Mouse (Mus musculus) forebrain, embryonic 11.5 days (tissue): ENCODE results near the gene Cox6a2. TPM values are rescaled to one million over a fixed set of nuclear protein-coding genes. Genes with fewer than 3 reads are reported as not detected.
"Not testable (repeated sequence)": the region's sequence is repeated elsewhere in the genome, so short reads cannot be mapped to it uniquely, and the experiment has no call there.

Experiments
- ATAC-seq: fragments of 200-750 bp; cut with Nextera tagmentation; replicated peaks from 2 replicates; pipeline ENCODE4 v1.8.0; 2017; ENCODE audit warnings: moderate TSS enrichment; ENCODE audit not compliant: low FRiP score
- DNase-seq: peaks from one replicate; pipeline ENCODE4 v3.0.0-alpha.2; 2017; ENCODE audit warnings: low spot score
- H3K27ac ChIP-seq: fragments of 300-500 bp; sonication (generic); 2 replicates; pipeline ENCODE4 v1.5.1; 2014; ENCODE audit warnings: low read depth, low read length
- H3K27me3 ChIP-seq: fragments of 300-500 bp; sonication (generic); 2 replicates; pipeline ENCODE4 v1.6.1; 2014; ENCODE audit warnings: mild to moderate bottlenecking, low read length, mixed read lengths; ENCODE audit not compliant: control insufficient read depth, insufficient read depth
- H3K36me3 ChIP-seq: fragments of 300-500 bp; sonication (generic); 2 replicates; pipeline ENCODE4 v1.6.1; 2014; ENCODE audit warnings: mild to moderate bottlenecking, low read length, moderate library complexity, mixed read lengths; ENCODE audit not compliant: control insufficient read depth, insufficient read depth
- H3K4me1 ChIP-seq: fragments of 300-500 bp; sonication (generic); replicated peaks from 2 replicates; pipeline ENCODE4 v1.6.1; 2014; ENCODE audit warnings: low read length, mixed read lengths; ENCODE audit not compliant: control insufficient read depth, insufficient read depth
- H3K4me2 ChIP-seq: fragments of 300-500 bp; sonication (generic); 2 replicates; pipeline ENCODE4 v1.6.1; 2014; ENCODE audit warnings: low read depth, mild to moderate bottlenecking, low read length, moderate library complexity, mixed read lengths; ENCODE audit not compliant: severe bottlenecking
- H3K4me3 ChIP-seq: fragments of 300-500 bp; sonication (generic); 2 replicates; pipeline ENCODE4 v1.5.1; 2014; ENCODE audit warnings: low read depth, low read length
- H3K9ac ChIP-seq: fragments of 300-500 bp; sonication (generic); 2 replicates; pipeline ENCODE4 v1.6.1; 2014; ENCODE audit warnings: low read length
- H3K9me3 ChIP-seq: fragments of 300-500 bp; sonication (generic); 2 replicates; pipeline ENCODE4 v1.6.1; 2016; ENCODE audit warnings: low read length, mixed read lengths; ENCODE audit not compliant: control insufficient read depth
- WGBS: fragments of 180-500 bp; shearing (Covaris S2); extraction: QIAGEN DNeasy Blood & Tissue Kit; methylation state at CpG from one replicate; pipeline ENCODE4 v1.1.7; 2014; 5-methylcytosine and 5-hydroxymethylcytosine counted together
- polyA plus RNA-seq: library from polyadenylated mRNA; unstranded; fragments of >200 nt; fragmentation: Nextera tagmentation; extraction: Ambion mirVana; gene quantifications from 2 replicates; pipeline ENCODE4 v1.2.1, GENCODE M21; 2014

Cox6a2 gene
- polyA plus RNA-seq, 1 experiment from 2014 or later = not detected

DNA sequence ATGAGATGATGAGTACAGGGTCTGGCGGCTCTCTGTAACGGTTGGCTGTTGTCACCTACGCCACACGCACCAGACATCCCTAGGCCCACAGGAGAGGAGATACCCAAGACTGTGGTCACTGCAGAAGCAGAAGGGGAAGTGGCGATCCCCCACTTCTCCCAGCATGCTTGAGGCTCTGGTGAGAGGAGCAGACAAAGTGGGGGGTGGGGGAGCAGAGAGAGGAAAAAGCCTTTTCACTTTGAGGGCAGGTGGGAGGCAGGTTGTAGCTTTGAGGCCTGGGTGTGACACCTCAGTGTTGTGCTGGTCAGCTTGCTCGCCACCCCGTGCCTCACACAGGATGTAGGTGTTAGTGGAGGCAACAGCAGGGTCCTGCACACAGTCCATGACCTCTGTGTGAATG lies 26.1 kb downstream of the Cox6a2 start:
- H3K27me3 ChIP-seq = no peaks in the 10 kb centered on the region
- 89% methylated on average over 7 of the region's 7 CpGs for WGBS
- H3K4me1 ChIP-seq = no peaks in the 10 kb centered on the region
- H3K4me3 ChIP-seq = no peak overlapping the region
- ATAC-seq (no peak), DNase-seq (no peak)
- H3K4me2 ChIP-seq = no peak overlapping the region
- H3K36me3 ChIP-seq = no peaks in the 10 kb centered on the region
- no peaks in the 10 kb centered on the region for H3K9me3 ChIP-seq
- no peak overlapping the region for H3K9ac ChIP-seq
- H3K27ac ChIP-seq = no peak overlapping the region

- Histone ChIP-seq H3K4me1 (no peaks in the 10 kb centered on the region), H3K9me3 (no peaks in the 10 kb centered on the region), H3K27ac (no peak overlapping the region), H3K9ac (no peak overlapping the region), H3K27me3 (no peaks in the 10 kb centered on the region), H3K4me3 (no peak overlapping the region), H3K4me2 (no peak overlapping the region), H3K36me3 (no peaks in the 10 kb centered on the region)
- ATAC-seq = no peak
- no peak for DNase-seq
- WGBS = 79% methylated on average over 2 of the region's 2 CpGs
These were observed 27.8 kb downstream of the Cox6a2 start for GRCm38 (mm10) chr7:128178385-128178784.

DNA sequence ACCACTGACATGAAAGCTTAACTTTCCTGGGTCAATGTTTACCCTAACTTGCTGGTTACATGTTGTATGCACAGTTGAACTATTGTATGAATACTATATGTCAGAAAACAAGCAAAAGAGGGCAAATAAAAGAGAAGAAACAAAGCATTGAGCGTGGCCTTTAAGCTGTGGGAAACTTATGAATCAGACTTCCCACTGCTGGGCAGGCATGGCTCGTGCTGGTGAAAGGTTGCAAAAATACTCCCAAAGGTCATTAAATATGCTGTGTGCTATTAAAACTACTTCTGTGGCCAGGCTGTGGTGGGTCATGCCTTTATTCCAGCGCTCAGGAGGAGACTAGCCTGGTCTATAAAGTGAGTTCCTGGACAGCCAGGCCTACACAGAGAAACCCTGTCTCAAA lies 36.2 kb downstream of the Cox6a2 start:
- DNase-seq (no peak), ATAC-seq (no peak)
- H3K9ac ChIP-seq = no peak overlapping the region
- no peaks in the 10 kb centered on the region for H3K36me3 ChIP-seq
- H3K4me1 ChIP-seq = no peaks in the 10 kb centered on the region
- H3K27me3 ChIP-seq = no peaks in the 10 kb centered on the region
- H3K27ac ChIP-seq = no peak overlapping the region
- no peaks in the 10 kb centered on the region for H3K9me3 ChIP-seq
- 84% methylated on average over 3 of the region's 3 CpGs for WGBS
- H3K4me3 ChIP-seq = no peak overlapping the region
- no peak overlapping the region for H3K4me2 ChIP-seq

DNA sequence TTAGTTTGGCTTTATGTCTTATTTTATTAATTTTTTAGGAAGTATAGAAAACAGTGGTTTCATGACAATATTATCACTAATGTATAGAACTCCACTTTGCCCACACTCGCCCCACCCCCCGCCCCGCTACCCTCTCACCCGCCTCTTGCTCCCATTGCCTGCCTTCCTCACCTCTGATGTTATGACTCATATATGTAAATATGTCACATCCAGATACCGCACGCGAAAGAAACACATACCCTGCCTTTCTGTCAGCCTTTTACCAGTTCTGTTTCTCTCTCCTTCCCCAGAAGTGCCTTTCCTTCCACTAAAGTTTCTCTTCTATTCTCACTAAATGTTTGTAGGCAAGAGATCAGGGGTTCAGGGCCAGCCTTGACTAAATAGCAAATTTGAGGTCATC lies 39.8 kb downstream of the Cox6a2 start:
- no peak overlapping the region for H3K9ac ChIP-seq
- no peaks in the 10 kb centered on the region for H3K4me1 ChIP-seq
- no peak for DNase-seq
- no peak overlapping the region for H3K4me2 ChIP-seq
- H3K9me3 ChIP-seq = no peaks in the 10 kb centered on the region
- H3K4me3 ChIP-seq = no peak overlapping the region
- H3K27me3 ChIP-seq = no peaks in the 10 kb centered on the region
- H3K27ac ChIP-seq = no peak overlapping the region
- ATAC-seq = no peak
- H3K36me3 ChIP-seq = no peaks in the 10 kb centered on the region
- 89% methylated on average over 7 of the region's 7 CpGs for WGBS

DNA sequence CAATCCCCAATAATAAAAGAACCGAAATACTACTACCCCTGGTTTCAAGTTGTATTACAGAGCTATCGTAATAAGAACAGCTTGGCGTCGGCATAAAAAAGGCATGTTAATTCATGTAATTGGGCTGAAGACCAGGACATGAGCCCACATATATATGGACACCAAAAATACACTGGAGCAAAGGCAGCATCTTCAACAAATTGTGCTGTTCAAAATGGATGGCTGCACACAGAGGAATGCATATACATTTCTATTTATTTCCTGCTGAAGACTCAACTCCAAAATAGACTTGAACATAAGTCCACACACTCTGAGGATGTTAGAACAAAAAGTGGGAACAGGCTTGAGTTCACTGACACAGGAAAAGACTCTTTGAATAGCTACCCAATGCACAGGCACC lies 42.2 kb downstream of the Cox6a2 start:
- ATAC-seq = no peak
- over 99% methylated on average over 4 of the region's 4 CpGs for WGBS
- Histone ChIP-seq H3K4me2 (no peak overlapping the region), H3K27me3 (no peaks in the 10 kb centered on the region), H3K9ac (no peak overlapping the region), H3K36me3 (no peaks in the 10 kb centered on the region), H3K4me3 (no peak overlapping the region), H3K9me3 (no peaks in the 10 kb centered on the region), H3K27ac (no peak overlapping the region), H3K4me1 (no peaks in the 10 kb centered on the region)
- DNase-seq = no peak

GRCm38 (mm10) chr7:128158688-128159354 lies 47.4 kb downstream of the Cox6a2 start:
- not testable (repeated sequence) for H3K4me2 ChIP-seq, H3K27ac ChIP-seq, DNase-seq, H3K27me3 ChIP-seq, H3K4me1 ChIP-seq, ATAC-seq, H3K4me3 ChIP-seq, H3K9me3 ChIP-seq, H3K9ac ChIP-seq, H3K36me3 ChIP-seq
- 80% methylated on average over 7 of the region's 8 CpGs for WGBS

Other genes with a start within 250 kb of the Cox6a2 start
- gene Fus, start 238.9 kb downstream of the Cox6a2 start, polyA plus RNA-seq = 44.7 and 62.6 TPM in 2 replicates
- 4.2 and 7.0 TPM in 2 replicates for gene Pycard, start 212.5 kb downstream of the Cox6a2 start, polyA plus RNA-seq
- gene Trim72, start 202.4 kb downstream of the Cox6a2 start, polyA plus RNA-seq = not detected in 2 replicates
- gene Itgam, start 143.7 kb downstream of the Cox6a2 start, polyA plus RNA-seq = 0.40 and 0.57 TPM in 2 replicates
- not detected in 2 replicates for gene Gm49368, start 143.7 kb downstream of the Cox6a2 start, polyA plus RNA-seq
- gene Itgax, start 76.8 kb downstream of the Cox6a2 start, polyA plus RNA-seq = not detected in 2 replicates
- gene Itgad, start 52.0 kb downstream of the Cox6a2 start, polyA plus RNA-seq = not detected in 2 replicates
- gene Armc5, start 31.0 kb upstream of the Cox6a2 start, polyA plus RNA-seq = 11.8 and 13.3 TPM in 2 replicates
- 13.2 and 13.3 TPM in 2 replicates for gene 9130023H24Rik, start 31.6 kb upstream of the Cox6a2 start, polyA plus RNA-seq
- gene Tgfb1i1, start 40.4 kb upstream of the Cox6a2 start, polyA plus RNA-seq = 34.1 and 35.5 TPM in 2 replicates
- 0.35 TPM in 1 of 2 replicates, not detected in the other for gene Slc5a2, start 59.3 kb upstream of the Cox6a2 start, polyA plus RNA-seq
- 23.8 and 24.9 TPM in 2 replicates for gene BC017158, start 91.8 kb upstream of the Cox6a2 start, polyA plus RNA-seq
- 6.0 and 6.6 TPM in 2 replicates for gene Rgs10, start 212.4 kb upstream of the Cox6a2 start, polyA plus RNA-seq